Mouse (Mus musculus) right cerebral cortex, postnatal 10 days (tissue): ENCODE measurements at regions not wholly inside any gene's neighbourhood (a gene's known extent, or its start where the extent isn't known, plus 50 kb on each side); places are given as distances from the start of the nearest gene placed in this dataset.

Experiments used
- DNase-seq, 2 experiments: peaks; one replicate each; pipeline ENCODE4 v3.0.0; 2021; ENCODE audit warnings: low spot score in 2 of 2

- no peak for DNase-seq
Measured at GRCm38 (mm10) chr6:50058596-50058995, 51.4 kb upstream of the Mpp6 start.

- DNase-seq, result no peak
Measured at GRCm38 (mm10) chr6:50059917-50060316, 50.1 kb upstream of the Mpp6 start.
